Mouse (Mus musculus): Measurements from ENCODE around the gene Rtl8b. TPM values are rescaled to one million over a fixed set of nuclear protein-coding genes. Genes with fewer than 3 reads are reported as not detected.

Gene Rtl8b
- 10 to 100 TPM; 26.0 to 36.7 TPM for total RNA-seq (2023)

GRCm38 (mm10) chrX:53670294-53670693 is at the start of gene Rtl8b:
TSS of gene Rtl8b (minus strand) at chrX:53670408.

GRCm38 (mm10) chrX:53642980-53643961 is 26.9 kb downstream of the Rtl8b start, which contains the start of gene Rtl8a:
TSS of gene Rtl8a (minus strand) at chrX:53643682.

Other genes with a start within 250 kb of the Rtl8b start
- gene Etd, start 235.5 kb downstream of the Rtl8b start, total RNA-seq (2023): not detected
- 10 to 100 TPM in 1 of 2 experiments, 1 to 10 TPM in 1; 8.3 to 16.5 TPM for gene Rtl8c, start 62.4 kb downstream of the Rtl8b start, total RNA-seq (2023)
- gene Gm14597, start 61.4 kb downstream of the Rtl8b start, total RNA-seq (2023): not detected
- gene Rtl8a, start 26.7 kb downstream of the Rtl8b start, total RNA-seq (2023): 10 to 100 TPM; 27.7 to 50.5 TPM
- gene 4930502E18Rik, start 54.4 kb upstream of the Rtl8b start, total RNA-seq (2023): under 1 TPM in 1 of 2 experiments, not detected in 1; 0.38 TPM
- not detected for gene 1700013H16Rik, start 87.4 kb upstream of the Rtl8b start, total RNA-seq (2023)
- not detected for gene Zfp36l3, start 106.0 kb upstream of the Rtl8b start, total RNA-seq (2023)
- gene Xlr, start 127.3 kb upstream of the Rtl8b start, total RNA-seq (2023): 1 to 10 TPM in 1 of 2 experiments, not detected in 1; 1.2 TPM

All from T-cell, adult 66 days (primary cell).